Mouse (Mus musculus): ENCODE measurements at regions not wholly inside any gene's neighbourhood (a gene's known extent, or its start where the extent isn't known, plus 50 kb on each side); places are given as distances from the start of the nearest gene placed in this dataset.

DNA sequence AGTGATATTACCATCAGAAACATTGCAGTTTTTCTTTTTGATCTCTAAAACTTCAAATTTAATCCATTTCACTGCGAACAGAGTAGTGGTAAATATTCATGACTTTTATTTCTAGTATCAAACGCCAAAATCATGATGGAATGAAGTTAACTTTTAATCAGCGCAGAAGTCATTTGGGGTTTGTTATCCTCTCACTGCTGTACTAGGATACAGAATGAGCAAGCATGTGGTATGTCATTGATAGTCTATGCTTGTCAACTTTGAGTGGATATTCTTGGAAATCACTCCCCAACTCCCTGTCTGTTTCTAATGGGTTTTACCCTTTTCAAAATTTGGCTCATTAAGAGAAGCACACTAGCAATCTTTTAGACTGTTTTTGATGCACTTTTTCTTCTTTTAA lies 464.9 kb downstream of the Bckdhb start:
- intact Hi-C loops (cut with DNase I; ENCODE audit: low total_unique reads) = no loop called here
- DNase-seq = no peak

DNA sequence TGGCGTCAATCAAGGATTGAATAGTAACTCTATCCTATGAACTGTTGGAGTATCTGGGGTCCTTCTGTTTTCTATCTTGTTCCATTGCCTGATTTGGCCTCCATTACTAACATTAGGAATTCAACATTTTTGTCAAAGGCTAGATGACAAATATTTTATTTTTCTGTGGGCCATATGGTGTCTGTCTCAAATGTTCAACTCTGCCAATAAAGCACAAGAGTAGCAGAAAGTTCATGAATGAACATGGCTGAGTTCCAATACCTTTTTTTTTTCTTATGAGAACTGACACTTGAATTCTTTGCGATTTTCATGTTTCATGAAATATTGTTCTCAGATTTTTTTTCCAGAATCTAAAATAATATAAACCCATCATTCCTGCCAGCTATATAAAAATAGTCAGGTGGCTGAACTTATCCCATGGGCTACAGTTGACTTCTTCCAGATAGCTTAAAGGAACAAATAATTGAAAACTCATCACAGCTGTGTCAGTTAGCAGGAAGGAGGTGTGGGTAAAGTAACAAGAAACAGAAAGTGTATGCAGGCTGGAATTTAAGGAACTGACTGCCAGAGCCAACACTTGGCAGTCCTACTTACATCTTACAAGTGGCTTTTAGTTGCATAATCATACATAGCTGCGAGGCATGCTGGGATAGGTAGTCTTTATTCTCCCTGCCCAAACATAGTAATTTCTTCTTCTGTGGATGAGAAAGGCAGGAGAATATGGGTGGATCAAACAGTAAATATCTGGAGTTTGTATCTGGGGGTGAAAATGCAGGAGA lies 469.8 kb downstream of the Bckdhb start:
- DNase-seq = no peak
- intact Hi-C loops (cut with DNase I; ENCODE audit: low total_unique reads) = no loop called here

DNA sequence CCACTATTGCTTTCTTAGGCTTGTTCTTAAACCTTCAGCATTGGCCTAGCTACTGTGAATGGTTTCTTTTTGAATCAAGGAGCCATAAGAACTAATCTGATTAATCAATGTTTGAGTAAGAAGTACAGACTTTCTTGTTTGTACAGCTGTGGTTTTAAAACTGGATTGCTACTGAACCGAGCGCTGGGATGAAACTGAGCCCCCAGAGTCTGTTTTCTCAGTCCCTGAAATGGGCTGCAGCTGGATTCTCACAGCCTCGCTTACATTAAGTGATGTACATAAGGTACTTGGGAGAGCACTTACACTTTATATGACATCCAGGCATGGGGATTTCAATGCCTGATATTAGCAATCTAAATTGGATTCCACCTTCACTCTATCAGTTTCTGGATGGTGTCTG lies 474.5 kb downstream of the Bckdhb start:
- no peak for DNase-seq

DNA sequence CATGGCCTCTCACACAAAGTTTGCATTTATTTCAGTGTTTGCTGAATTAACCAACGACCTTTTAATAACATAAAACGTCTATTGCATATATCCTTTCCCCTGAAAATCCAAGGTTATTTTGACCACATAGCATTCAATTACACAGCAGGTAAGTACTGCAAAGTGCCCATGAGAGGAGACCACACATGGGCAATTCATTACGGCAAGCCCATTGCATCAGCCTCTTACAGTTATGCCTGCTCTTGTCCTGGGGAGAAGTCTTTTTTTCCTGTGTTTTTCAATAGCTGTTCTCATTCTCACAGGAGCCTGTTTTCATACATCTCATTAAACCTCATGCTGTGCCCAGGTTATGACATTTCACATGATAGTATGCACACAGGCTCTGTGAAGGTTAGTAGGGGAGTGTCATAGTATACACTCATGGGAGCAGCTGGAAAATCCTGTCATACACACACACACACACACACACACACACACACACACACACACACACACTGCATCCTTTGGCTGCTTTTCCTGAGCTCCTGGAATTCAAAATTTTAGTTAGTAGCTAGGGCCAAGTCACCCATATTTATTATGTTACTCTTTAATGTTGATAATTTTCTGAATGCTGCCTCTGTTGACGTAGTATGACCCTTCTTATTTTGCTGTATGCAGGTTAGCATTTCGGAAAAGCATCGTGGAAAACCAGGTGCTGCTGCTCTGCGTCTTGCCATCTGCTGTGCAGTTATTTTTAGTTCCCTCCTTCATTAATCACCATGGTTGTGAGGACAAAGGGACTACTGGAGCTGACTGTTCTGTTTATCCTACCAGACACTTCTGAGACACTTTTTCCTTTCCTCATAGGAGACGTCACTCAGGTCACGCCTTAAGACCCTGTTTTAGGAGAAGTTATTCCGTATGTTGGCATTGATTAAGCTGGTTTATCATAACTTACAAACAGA lies 483.6 kb downstream of the Bckdhb start:
- DNase-seq = no peak
- intact Hi-C loops (cut with DNase I; ENCODE audit: low total_unique reads) = no loop called here

More for the DNA sequence above, 474.5 kb downstream of the Bckdhb start:
- intact Hi-C loops (cut with DNase I; ENCODE audit: low total_unique reads) = no loop called here
